Mouse (Mus musculus): ENCODE results near the gene Uqcrh.

DNA sequence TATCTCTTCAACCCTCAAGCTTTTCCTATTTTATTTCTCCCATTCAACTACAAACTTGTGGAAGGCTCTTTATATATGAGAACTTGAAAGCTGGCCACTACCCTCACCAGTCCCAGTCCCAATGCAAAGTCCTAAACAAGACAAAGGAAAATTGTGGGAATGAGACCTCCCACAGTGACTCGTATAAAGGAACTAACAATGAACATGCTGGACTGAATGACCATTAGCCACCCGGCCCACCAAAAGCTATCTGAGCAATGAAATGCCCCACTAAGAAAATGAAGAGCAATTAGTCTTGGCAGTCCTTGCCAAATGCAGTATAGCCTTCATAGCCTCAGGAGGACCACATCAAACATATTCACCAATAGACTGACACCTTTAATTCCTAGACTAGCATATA lies 36.6 kb upstream of the Uqcrh start:
- no peak for TF ChIP-seq CTCF (IDR thresholded peaks at IDR 0.05; ENCODE audit: control insufficient read depth, insufficient read depth, low read length)
- no peak for TF ChIP-seq POLR2A (IDR thresholded peaks at IDR 0.05; ENCODE audit: borderline replicate concordance, control insufficient read depth, low read depth, low read length)

Data from bone marrow, adult 2 months (tissue).